Mouse (Mus musculus): Measurements from ENCODE around the gene Pcgf1. TPM values are rescaled to one million over a fixed set of nuclear protein-coding genes. Genes with fewer than 3 reads are reported as not detected.

The Pcgf1 gene
- total RNA-seq, 1 experiment from 2014 or later, result 29.2 TPM

DNA sequence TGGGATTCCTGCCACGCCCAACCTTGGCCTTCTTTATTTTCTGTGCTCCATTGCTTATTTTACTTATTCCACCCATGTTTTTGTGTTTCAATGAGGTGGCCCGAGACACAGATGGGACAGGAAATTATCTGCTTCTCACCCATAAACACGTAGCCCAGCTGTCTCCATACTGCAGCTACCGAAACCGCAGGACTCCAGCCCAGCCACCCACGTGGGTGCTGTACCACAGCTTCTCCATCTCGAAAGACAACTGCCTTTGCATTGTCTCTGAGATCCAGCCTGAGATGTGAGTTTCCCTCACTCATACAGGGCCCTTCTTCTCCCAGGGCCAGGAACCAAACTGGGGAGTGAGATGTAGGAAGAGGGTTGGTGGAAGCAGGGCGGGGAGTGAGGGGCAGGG is 11.7 kb upstream of the Pcgf1 start:
- no peak for DNase-seq

- no peak for DNase-seq
Measured at GRCm38 (mm10) chr6:83066441-83066840, 11.2 kb upstream of the Pcgf1 start.

DNA sequence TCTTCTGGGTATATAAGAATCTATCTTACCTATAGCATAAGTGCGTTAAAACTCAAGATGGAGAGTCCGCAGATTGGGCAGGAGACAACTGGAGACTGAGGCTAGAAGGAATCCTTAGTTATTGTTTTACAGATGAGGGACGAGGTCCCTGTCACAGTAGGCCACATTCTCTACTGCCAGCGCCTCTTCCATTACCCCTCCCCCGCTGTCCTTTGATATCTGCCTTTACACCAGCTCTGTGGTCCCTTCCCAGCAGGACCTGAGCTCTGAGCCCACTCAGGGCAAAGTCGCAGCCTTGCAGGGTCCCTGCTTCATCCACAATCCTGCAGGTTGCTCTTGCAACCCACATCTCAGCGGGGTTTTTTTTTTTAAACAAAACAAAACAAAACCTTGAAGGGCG is 9.4 kb upstream of the Pcgf1 start:
- DNase-seq, result no peak

GRCm38 (mm10) chr6:83068706-83069487 is 8.8 kb upstream of the Pcgf1 start:
- DNase-seq, result no peak

- no peak for DNase-seq
Measured at GRCm38 (mm10) chr6:83069488-83070246, 8.0 kb upstream of the Pcgf1 start.

DNA sequence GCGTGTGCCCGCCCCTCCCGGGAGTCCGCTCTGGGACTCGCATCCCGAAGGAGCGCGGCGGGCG is 7.6 kb upstream of the Pcgf1 start, which contains the start of gene Tlx2:
Gene Tlx2 (minus strand): TSS at position 47 of the 64 bp plus-strand sequence.
- no peak for DNase-seq

DNA sequence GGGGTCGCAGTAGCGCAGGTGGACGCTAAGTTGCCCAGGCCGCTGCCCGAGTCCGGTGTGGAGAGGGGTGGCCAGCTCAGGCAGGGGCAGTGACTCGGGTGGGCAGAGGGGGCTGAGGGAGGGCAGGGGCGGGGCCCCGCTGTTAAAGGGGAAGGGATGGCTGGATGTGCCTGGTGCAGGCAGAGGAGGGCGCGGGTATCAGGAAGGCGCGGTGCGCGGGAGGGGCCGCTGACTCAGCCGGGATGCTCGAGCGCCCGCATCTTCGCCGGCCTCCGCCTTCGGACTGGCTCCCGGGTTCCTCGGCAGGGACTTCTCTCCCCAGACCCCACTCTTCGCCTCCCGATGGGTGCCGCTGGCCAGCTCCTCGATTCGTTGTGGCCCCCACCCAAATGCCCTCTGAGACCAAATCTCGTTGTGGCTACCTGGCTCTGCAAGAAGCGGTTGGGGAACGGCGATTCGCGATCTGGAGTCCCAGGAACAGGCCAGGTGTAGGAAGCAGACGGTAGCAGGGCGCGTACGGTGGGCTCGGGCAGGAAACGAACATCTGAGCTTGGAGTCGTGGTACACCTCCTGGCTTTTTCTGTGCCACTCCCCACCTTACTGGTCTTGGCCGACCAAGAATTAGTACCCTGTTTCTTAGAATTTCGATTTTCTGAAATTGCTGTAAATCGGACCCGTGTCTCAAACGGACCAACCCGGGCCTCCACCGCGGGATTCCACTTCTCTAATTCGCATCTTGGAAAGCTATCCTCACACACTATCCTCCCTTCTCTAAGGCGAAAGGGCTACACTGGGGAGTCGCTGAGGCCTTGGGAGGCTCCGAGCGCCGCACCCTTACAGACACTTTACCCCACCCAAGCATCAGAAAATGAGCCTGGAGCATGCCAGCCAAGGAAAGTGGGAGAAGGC is 7.1 kb upstream of the Pcgf1 start:
- DNase-seq, result peak; percentile 56

- DNase-seq, result peak; percentile 58
Measured at GRCm38 (mm10) chr6:83071220-83071619, 6.4 kb upstream of the Pcgf1 start.

DNA sequence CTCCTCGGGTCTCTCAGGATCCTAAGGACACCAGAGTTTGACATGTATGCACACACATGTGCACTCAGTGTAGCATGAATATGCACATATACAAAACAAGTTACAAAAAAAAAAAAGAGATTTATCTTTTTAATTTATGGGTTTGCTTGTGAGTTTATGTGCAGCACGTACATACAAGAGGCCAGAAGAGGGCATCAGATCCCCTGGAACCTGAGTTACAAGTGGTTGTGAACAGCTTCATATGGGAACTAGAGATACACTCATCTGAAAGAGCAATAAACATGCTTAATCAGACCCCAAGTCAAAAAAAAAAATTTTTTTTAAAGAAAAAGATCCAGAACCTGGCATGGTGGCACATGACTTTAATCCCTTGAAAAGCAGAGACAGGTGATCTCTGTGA is 2.7 kb upstream of the Pcgf1 start:
- no peak for DNase-seq

- DNase-seq, result peak; percentile 99
Measured at GRCm38 (mm10) chr6:83078324-83078858, 722 bp downstream of the Pcgf1 start.

GRCm38 (mm10) chr6:83080210-83080609 is 2.5 kb downstream of the Pcgf1 start:
- no peak for DNase-seq

DNA sequence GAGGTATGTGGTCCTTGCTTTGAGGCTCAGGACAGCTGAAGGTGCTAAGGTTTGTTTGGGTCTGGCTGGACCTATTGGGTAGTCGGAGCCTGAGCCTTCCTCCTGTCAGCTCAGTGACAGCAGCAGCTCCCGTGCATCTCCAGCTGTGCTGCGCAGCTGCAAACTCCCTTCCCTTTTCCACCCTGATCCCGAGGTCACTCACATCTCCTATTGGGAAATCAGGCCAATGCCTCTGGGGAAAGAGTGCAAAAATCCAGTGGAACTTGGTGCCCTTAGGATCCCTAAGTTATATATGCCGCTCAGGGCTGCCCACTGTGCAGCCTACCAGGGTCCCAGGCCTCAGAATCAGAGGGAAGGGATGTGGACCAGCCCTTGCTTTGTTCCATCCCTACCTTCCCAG is 5.8 kb downstream of the Pcgf1 start:
- DNase-seq, result peak; percentile 56

DNA sequence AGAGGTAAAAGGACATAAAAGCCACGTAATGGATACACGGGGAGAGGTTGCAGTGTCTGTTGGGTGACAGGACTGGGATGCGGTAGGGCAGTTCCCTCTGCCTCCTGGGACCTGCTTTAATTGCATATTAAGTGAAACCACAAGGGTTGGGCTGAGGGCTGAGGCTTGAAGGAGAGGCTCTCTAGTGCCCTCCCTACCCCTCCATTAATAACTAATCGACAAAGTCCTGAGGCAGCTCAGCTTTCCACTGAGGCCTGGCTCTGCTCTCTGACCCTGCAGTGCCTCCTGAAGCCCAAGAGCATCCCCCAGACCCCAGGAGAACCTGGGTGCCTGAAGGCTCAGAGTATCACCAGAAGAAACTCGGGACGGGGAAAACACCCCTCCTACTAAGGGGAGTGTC is 6.8 kb downstream of the Pcgf1 start:
- DNase-seq, result no peak

- DNase-seq, result peak; percentile 75
Measured at GRCm38 (mm10) chr6:83086121-83087035, 8.7 kb downstream of the Pcgf1 start, which contains the start of gene Lbx2. TSS of gene Lbx2 (plus strand) at chr6:83086367.

DNA sequence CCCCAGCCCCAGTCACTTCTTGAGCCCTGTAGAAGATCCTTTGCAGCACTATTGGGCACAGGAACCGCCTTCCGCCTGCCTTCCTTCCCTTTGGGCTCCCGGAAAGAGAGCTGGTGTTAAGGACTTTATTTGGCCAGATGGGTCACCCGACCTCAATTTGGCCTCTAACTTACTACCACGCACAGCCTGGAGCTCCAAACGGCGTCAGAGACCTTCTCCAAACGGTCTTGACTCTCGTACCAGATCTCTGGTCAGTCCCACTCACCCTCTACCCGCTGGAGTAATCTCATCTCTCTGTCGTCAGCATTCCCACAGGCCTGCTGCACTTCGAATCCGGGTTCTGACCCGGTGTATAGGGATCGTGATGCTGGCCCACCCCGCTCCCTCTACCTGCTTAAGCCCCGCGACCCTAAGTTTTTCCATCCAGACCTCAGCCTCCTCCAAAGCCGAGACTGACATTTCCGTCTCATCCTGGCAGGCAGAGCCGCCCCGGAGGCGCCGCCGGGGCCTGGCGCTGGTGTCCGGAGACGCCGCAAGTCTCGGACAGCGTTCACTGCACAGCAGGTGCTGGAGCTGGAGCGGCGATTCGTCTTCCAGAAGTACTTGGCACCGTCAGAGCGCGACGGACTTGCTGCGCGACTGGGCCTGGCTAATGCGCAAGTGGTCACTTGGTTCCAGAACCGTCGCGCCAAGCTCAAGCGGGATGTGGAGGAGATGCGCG is 9.7 kb downstream of the Pcgf1 start:
- peak; percentile 76 for DNase-seq

DNA sequence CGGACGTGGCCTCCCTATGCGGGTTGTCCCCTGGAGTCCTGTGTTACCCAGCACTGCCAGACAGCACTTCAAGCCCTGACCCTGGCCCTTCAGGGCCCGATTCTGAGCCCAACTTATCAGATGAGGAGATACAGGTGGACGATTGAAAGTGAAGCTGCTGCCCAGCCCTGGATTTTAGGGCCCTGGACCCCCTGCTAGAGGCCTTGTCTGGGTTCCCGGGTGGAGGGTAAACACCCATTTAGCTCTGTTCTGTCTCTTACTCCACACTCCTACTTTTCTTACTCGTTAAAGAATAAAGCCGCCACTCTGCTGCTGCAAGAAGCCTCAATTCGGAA is 10.2 kb downstream of the Pcgf1 start:
- DNase-seq, result no peak

DNA sequence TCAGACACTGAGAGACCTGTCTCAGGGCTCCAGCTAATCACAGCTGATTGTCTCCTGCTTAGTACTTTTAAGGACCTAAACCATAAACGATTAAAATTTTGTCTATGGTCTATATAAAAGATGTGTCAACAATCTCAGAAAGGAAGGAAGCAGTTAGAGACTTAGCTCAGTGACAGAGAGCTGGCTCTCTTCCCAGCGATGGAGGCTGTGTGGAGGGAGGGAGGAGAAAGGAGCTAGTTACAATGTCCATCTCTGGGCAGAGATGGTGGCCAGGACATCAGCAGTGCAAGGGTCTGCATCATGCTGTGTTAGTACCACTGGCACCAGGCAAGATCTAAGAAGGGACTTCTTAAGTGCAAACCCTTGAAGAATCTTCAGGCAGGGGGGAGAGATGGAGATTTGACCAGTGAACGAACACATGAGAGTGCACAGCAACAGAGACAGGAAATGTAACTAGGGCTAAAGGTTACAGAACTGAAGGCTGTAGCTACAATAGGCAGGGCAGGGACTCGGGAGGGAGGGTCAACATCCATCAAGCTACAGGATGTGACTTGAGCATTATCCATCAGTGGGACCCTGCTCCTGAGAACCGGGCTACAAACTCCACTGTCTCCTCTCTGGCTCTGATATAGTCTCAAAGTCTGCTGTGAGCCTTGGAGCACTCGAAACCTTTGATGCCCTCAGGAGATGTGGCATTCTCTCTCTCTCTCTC is 14.9 kb downstream of the Pcgf1 start:
- DNase-seq, result peak; percentile 67

GRCm38 (mm10) chr6:83095968-83096367 is 18.3 kb downstream of the Pcgf1 start:
- peak; percentile 46 for DNase-seq

DNA sequence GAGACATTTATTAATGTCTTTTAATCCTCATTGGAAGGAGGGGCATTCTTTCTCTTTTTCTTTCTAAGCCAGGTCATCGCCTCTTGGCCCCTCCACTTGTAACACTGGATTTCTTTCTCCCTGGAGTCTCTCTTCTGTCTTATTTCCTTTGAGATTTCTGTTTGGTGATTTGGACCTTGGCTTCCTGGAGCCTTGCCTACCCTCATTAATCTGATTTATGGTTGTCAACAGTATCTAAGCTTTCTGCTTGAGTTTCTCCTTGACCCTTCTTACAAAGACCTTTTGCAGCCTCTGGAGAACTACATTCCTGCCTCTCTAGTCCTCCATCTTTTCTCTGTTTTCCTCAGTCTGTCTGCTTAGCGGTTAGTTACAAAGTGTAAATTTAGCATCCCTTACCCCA is 20.7 kb downstream of the Pcgf1 start:
- peak; percentile 69 for DNase-seq

DNA sequence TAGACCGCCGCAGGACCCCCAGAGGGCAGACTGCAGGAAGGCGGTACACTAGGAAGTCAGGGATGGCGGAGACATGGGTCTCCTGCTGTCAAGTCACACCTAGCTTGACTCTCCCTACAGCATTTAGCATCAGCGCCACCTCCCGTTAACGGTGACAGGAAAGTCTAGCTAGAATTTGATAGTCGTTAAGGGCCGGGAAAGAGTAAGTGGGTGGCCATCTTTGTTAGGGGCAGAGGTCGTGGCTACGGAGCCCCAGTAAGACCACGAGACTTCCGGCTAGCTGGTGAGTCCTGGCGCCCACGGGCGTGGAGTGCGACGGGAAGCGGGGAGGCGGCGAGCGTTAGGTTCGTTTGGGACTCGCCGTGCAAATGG is 23.6 kb downstream of the Pcgf1 start, which contains the start of the genes Ccdc142 and Gm42688:
Gene Ccdc142 (plus strand): TSS at position 286 of the 372 bp plus-strand sequence.
Gene Gm42688 (plus strand): TSS at position 302 of the 372 bp plus-strand sequence.
- DNase-seq, result peak; percentile 94
